Mouse (Mus musculus): ENCODE measurements around the gene Astn2.

- TF ChIP-seq CTCF (IDR thresholded peaks at IDR 0.05; ENCODE audit: low read depth, low read length) (no peak), POLR2A (IDR thresholded peaks at IDR 0.05; ENCODE audit: borderline replicate concordance, low read depth, low read length) (no peak)
Observed at GRCm38 (mm10) chr4:66114243-66114642, 290.2 kb downstream of the Astn2 start.
